Mouse (Mus musculus) thymus, postnatal 25 days (tissue): ENCODE measurements around the gene Plekha5.
A peak's percentile ranks its signal among the peaks of the same experiment; 100 is the strongest.
"Not testable (repeated sequence)": the region's sequence is repeated elsewhere in the genome, so short reads cannot be mapped to it uniquely, and the experiment has no call there.

Source experiments
- DNase-seq: peaks from one replicate; pipeline ENCODE4 v3.0.0; 2022

Plekha5 gene

DNA sequence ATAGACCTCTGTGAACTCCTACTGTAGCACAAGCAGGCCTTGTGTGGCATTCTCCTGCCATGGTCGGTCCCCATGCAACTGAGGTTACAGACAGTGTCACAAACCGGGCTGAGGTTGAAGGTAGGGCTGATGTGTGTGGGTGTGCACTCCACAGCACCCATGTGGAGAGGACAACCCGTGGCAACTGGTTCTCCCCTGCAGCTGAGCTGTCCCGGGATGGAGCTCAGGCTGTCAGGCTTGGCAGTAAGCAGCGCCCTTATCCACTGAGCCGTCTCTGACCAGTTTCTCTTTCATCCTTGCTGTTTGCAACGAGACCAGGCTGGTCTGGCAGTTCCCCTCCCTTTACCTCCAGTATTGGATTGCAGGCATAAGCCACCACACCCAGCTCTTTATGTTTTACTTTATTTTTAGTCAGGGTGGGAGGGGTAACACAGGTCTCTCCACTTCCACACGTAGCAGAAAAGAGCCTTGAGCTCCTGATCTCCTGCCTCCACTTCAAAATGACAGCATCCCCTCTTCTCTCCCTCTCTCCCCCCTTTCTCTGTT, 162.9 kb downstream of the Plekha5 start:
- DNase-seq: no peak

DNA sequence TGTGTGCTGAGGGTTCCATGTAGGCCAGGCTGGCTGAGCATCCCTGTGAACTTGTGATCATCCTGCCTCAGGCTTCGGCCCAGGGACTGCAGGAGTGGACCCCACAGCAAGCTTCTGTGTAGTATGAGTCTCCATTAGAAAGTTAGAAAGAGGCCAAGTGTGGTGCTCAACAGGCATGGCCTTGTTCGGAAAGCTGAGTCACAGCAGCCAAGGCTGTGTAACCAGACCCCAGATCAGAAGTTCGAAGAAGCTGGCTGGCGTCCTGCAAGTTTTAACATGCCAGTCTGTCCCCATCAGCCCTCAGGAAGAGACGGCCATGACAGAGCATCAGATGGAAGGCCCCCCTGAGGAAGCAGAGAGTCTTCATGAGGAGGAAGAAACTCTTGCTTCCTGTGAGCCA, 167.5 kb downstream of the Plekha5 start:
- DNase-seq: no peak

- DNase-seq: no peak
Measured at GRCm38 (mm10) chr6:140592713-140593112, 168.9 kb downstream of the Plekha5 start.

DNA sequence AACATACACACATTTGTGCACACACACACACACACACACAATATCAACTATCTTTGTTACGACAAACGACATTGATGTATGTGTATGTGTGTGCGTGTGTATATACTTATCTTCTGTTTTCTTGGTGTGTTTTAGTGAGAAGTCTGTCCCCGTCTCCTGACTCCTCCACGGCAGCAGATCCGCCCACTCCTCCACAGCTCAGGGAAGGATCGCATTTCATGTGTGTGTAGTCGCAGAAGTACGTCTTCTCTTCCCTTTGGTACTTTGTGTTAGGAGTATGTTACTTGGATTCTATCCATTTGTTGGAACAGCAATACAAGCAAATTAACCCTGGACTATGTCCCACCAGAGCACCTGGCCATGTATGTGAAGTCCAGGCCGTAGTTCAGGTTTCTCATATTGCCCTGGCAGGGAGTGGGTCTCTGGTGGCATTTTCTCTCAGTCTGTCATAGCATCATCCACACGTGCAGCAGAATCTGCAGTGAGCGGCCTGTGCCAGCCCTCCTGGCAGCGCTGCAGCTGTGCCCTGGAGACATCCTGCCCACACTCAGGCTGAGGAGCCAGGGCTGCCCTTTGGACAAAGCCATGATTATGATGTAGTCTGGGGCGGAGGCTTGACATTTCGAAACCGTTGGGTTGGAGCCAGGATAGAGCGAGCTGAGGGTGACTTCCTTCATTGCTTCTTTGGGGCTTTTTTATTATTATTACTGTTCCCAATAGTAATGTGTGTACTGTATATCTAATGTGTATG, 169.7 kb downstream of the Plekha5 start:
- no peak for DNase-seq

- not testable (repeated sequence) for DNase-seq
Measured at GRCm38 (mm10) chr6:140595551-140595950, 171.7 kb downstream of the Plekha5 start.

GRCm38 (mm10) chr6:140597381-140598329, 173.8 kb downstream of the Plekha5 start:
- no peak for DNase-seq

DNA sequence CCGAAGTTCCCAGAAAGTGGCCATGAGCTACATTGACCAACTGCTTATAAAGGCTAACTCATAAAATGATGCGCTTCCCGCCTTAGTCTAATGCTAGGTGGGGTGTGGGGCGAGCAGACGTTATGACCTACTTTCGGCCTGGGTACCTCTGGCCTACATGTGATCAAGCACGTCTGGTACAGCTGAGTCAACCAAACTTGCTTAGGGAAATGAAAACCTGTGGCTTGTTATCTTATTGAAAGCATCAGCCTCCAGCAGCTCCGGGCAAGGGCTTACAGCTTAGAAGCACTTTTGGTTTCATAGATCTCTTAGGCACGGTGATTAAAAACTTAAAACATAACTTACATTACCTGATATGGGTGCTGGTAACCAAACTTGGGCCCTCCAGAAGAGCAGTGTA, 174.7 kb downstream of the Plekha5 start:
- DNase-seq: peak; percentile 52

DNA sequence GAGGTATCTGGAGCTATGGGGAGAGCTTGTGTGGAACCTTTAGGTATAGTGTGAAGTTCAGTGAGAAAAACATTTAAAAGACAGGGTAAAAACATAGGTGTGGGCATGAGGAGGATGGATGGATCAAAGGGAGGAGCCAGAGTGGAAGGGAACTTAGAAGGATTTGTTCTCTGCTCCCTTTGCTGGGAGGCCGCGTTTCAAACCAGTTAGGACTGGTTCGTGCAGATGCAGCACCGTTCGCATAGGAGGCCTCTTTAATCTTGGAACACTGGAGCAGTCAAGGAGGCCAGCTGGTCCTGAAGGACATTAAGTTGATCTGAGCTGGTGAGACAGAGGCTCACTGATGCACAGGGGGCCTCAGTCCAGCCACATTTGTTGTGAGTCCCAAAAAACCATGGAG, 175.5 kb downstream of the Plekha5 start:
- DNase-seq: no peak

DNA sequence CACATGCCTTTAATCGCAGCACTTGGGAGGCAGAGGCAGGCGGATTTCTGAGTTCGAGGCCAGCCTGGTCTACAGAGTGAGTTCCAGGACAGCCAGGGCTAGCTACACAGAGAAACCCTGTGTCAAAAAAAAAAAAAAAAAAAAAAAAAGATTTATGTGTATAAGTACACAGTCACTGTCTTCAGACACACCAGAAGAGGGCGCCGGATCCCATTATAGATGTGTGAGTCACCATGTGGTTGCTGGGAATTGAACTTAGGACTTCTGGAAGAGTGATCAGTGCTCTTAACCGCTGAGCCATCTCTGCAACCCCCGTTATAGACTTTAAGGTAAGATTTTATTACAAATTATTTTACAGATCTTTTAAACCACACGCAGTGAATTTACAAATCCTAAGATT, 176.8 kb downstream of the Plekha5 start:
- not testable (repeated sequence) for DNase-seq

DNA sequence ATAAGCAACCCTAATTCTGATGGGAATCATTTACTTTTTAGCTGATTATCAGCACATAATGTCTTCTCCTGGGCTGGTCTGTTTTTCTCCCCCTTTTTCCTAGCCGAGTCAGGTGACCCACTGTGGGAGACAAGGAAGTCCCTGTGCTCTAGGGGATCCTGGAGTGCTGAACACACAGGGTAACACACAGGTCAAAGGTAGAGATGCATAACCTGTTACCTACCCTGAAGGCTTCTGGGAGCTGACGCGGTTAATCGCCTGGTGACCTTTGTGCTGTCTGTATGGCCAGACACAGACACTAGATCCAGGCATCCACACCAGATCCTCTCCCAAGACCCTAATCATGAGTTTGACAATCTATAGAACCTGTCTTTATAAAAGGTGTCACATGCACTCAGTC, 177.3 kb downstream of the Plekha5 start:
- no peak for DNase-seq

- DNase-seq: no peak
Measured at GRCm38 (mm10) chr6:140603228-140603944, 179.5 kb downstream of the Plekha5 start.

GRCm38 (mm10) chr6:140605173-140605572, 181.3 kb downstream of the Plekha5 start:
- DNase-seq: not testable (repeated sequence)

- no peak for DNase-seq
Measured at GRCm38 (mm10) chr6:140605732-140606131, 181.9 kb downstream of the Plekha5 start.

GRCm38 (mm10) chr6:140606534-140606933, 182.7 kb downstream of the Plekha5 start:
- DNase-seq: no peak

DNA sequence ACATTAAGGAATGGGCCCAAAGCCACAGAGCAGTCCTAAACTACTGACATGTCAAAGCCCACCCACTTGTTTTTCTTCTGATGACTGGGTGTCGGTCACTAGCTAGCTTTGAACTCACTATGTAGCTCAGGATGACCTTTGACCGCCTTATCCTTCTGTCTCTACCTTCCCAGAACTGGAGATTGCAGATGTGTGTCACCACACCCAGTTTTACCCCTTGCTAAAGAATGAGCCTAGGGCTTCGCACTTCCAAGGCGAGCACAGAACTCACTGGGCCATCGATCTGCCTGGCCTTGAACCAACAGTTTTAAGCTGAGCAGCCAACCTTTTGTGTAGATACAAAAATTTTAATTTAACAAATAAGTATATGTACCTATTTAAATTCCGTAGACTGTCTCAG, 184.8 kb downstream of the Plekha5 start:
- no peak for DNase-seq

- DNase-seq: no peak
Measured at GRCm38 (mm10) chr6:140609533-140609932, 185.7 kb downstream of the Plekha5 start.

- no peak for DNase-seq
Measured at GRCm38 (mm10) chr6:140610117-140610516, 186.3 kb downstream of the Plekha5 start.

GRCm38 (mm10) chr6:140611282-140611681, 187.4 kb downstream of the Plekha5 start:
- no peak for DNase-seq

- no peak for DNase-seq
Measured at GRCm38 (mm10) chr6:140611893-140612473, 188.1 kb downstream of the Plekha5 start.

- DNase-seq: no peak
Measured at GRCm38 (mm10) chr6:140613822-140614221, 190.0 kb downstream of the Plekha5 start.

DNA sequence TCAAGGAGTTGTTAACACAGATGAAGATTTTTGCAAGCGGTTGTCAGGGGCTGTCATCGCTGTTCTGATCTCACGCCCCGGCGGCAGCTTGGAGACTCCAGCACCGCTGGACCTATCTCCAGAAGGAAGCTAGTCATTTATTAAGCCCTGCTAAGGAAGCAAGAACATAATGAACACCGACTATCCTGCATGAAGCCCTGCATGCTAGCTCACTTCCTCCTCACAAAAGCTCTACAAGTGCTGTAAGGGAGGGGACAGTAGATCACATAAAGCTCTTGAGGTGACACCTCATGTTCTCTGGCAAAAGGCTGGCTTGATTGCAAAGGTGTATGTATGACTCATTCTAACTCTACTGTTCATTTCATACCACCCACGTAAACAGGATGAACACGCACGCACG, 190.9 kb downstream of the Plekha5 start:
- DNase-seq: no peak

- DNase-seq: peak; percentile 24
Measured at GRCm38 (mm10) chr6:140620531-140621349, 196.9 kb downstream of the Plekha5 start.
